Mouse (Mus musculus) lung, postnatal 0 days (tissue): ENCODE measurements around the gene Slc25a22. TPM values are rescaled to one million over a fixed set of nuclear protein-coding genes. Genes with fewer than 3 reads are reported as not detected.
A peak's percentile ranks its signal among the peaks of the same experiment; 100 is the strongest.

Experiments used
- ATAC-seq: fragments of 200-750 bp; cut with Nextera tagmentation; 2 replicates; pipeline ENCODE4 v1.8.0; 2017; ENCODE audit warnings: moderate library complexity
- DNase-seq: peaks from one replicate; pipeline ENCODE4 v3.0.0-alpha.2; 2016; ENCODE audit warnings: low spot score
- H3K27ac ChIP-seq: fragments of 300-500 bp; sonication (generic); 2 replicates; pipeline ENCODE4 v1.5.1; 2014; ENCODE audit warnings: antibody characterized with exemption, mild to moderate bottlenecking, low read length, mixed read lengths
- H3K27me3 ChIP-seq: fragments of 300-500 bp; sonication (generic); replicated peaks from 2 replicates; pipeline ENCODE4 v1.6.1; 2014; ENCODE audit warnings: low read length, mixed read lengths; ENCODE audit not compliant: insufficient read depth
- H3K36me3 ChIP-seq: fragments of 300-500 bp; sonication (generic); 2 replicates; pipeline ENCODE4 v1.6.1; 2014; ENCODE audit warnings: low read length, mixed read lengths; ENCODE audit not compliant: insufficient read depth
- H3K4me1 ChIP-seq: fragments of 300-500 bp; sonication (generic); 2 replicates; pipeline ENCODE4 v1.6.1; 2014; ENCODE audit warnings: antibody characterized with exemption, low read depth, low read length, mixed read lengths; ENCODE audit not compliant: insufficient read depth
- H3K4me2 ChIP-seq: fragments of 300-500 bp; sonication (generic); replicated peaks from 2 replicates; pipeline ENCODE4 v1.6.1; 2014; ENCODE audit warnings: low read depth, mild to moderate bottlenecking, low read length, moderate library complexity, mixed read lengths
- H3K4me3 ChIP-seq: fragments of 300-500 bp; sonication (generic); 2 replicates; pipeline ENCODE4 v1.5.1; 2014; ENCODE audit warnings: low read depth, low read length
- H3K9ac ChIP-seq: fragments of 300-500 bp; sonication (generic); replicated peaks from 2 replicates; pipeline ENCODE4 v1.6.1; 2014; ENCODE audit warnings: low read depth, mild to moderate bottlenecking
- H3K9me3 ChIP-seq: fragments of 300-500 bp; sonication (generic); 2 replicates; pipeline ENCODE4 v1.6.1; 2016; ENCODE audit warnings: low read length, mixed read lengths
- CTCF ChIP-seq: IDR thresholded peaks from 2 replicates; pipeline ENCODE4 v1.5.1; 2016; ENCODE audit warnings: antibody characterized with exemption, mild to moderate bottlenecking
- EP300 ChIP-seq: IDR thresholded peaks from 2 replicates; pipeline ENCODE4 v1.6.1; 2016; ENCODE audit warnings: antibody characterized with exemption, mild to moderate bottlenecking, control low read depth
- WGBS: fragments of 180-500 bp; shearing (Covaris S2); extraction: QIAGEN DNeasy Blood & Tissue Kit; methylation state at CpG from one replicate; pipeline ENCODE4 v1.1.7; 2014; 5-methylcytosine and 5-hydroxymethylcytosine counted together
- polyA plus RNA-seq: library from polyadenylated mRNA; unstranded; fragments of >200 nt; fragmentation: Nextera tagmentation; extraction: Ambion mirVana; gene quantifications from 2 replicates; pipeline ENCODE4 v1.2.1, GENCODE M21; 2015

Gene Slc25a22
- polyA plus RNA-seq, 1 experiment from 2014 or later = 12.3 TPM

GRCm38 (mm10) chr7:141475011-141475804 lies 37.5 kb upstream of the Slc25a22 start, which contains the start of the genes Polr2l and Tspan4:
Gene Polr2l (minus strand): TSS chr7:141475132.
Gene Tspan4 (plus strand): TSS chr7:141475240.
- Histone ChIP-seq H3K36me3 (peaks cover 15% of the 10 kb centered on the region), H3K4me2 (peak within 1 kb of the TSS; percentile 94), H3K27me3 (no peaks in the 10 kb centered on the region), H3K27ac (peak within 1 kb of the TSS; percentile 98), H3K4me3 (peak within 1 kb of the TSS; percentile 68), H3K9ac (peak within 1 kb of the TSS; percentile 77), H3K9me3 (no peaks in the 10 kb centered on the region), H3K4me1 (peaks cover 26% of the 10 kb centered on the region)
- under 1% methylated on average over 81 of the region's 87 CpGs for WGBS
- no peak for TF ChIP-seq EP300
- TF ChIP-seq CTCF = 0 out of 2 replicates have a peak, but pooled peaks have one; percentile 6
- ATAC-seq (peak; percentile 52), DNase-seq (peak; percentile 89)

- H3K27ac ChIP-seq = no peak overlapping the region
- H3K4me3 ChIP-seq = peak overlapping the region; percentile 68
- ATAC-seq (no peak), DNase-seq (no peak)
- H3K9me3 ChIP-seq = no peaks in the 10 kb centered on the region
- WGBS = 5% methylated on average over 5 of the region's 5 CpGs
- H3K4me2 ChIP-seq = peak overlapping the region; percentile 94
- H3K27me3 ChIP-seq = no peaks in the 10 kb centered on the region
- H3K9ac ChIP-seq = peak overlapping the region; percentile 77
- TF ChIP-seq CTCF = no peak
- TF ChIP-seq EP300 = no peak
- peaks cover 33% of the 10 kb centered on the region for H3K4me1 ChIP-seq
- H3K36me3 ChIP-seq = peaks cover 15% of the 10 kb centered on the region
These were observed 36.5 kb upstream of the Slc25a22 start for GRCm38 (mm10) chr7:141474160-141474559.

GRCm38 (mm10) chr7:141472763-141473162 lies 35.1 kb upstream of the Slc25a22 start:
- Histone ChIP-seq H3K9ac (no peak overlapping the region), H3K4me3 (no peak overlapping the region), H3K4me1 (peaks cover 39% of the 10 kb centered on the region), H3K36me3 (peaks cover 15% of the 10 kb centered on the region), H3K27me3 (no peaks in the 10 kb centered on the region), H3K4me2 (no peak overlapping the region), H3K9me3 (no peaks in the 10 kb centered on the region), H3K27ac (no peak overlapping the region)
- no peak for TF ChIP-seq EP300
- TF ChIP-seq CTCF = no peak
- no peak for DNase-seq
- WGBS = 68% methylated on average over 6 of the region's 6 CpGs
- no peak for ATAC-seq

GRCm38 (mm10) chr7:141472226-141472625 lies 34.5 kb upstream of the Slc25a22 start:
- TF ChIP-seq CTCF (no peak), EP300 (no peak)
- ATAC-seq = no peak
- no peak overlapping the region for H3K27ac ChIP-seq
- H3K4me2 ChIP-seq = no peak overlapping the region
- no peaks in the 10 kb centered on the region for H3K9me3 ChIP-seq
- 83% methylated on average over 6 of the region's 6 CpGs for WGBS
- H3K27me3 ChIP-seq = no peaks in the 10 kb centered on the region
- H3K4me3 ChIP-seq = no peak overlapping the region
- peaks cover 15% of the 10 kb centered on the region for H3K36me3 ChIP-seq
- DNase-seq = no peak
- H3K9ac ChIP-seq = no peak overlapping the region
- H3K4me1 ChIP-seq = peaks cover 33% of the 10 kb centered on the region

- ATAC-seq (no peak), DNase-seq (no peak)
- H3K4me2 ChIP-seq = no peak overlapping the region
- H3K36me3 ChIP-seq = peaks cover 15% of the 10 kb centered on the region
- H3K4me3 ChIP-seq = no peak overlapping the region
- no peaks in the 10 kb centered on the region for H3K27me3 ChIP-seq
- H3K9ac ChIP-seq = no peak overlapping the region
- peaks cover 39% of the 10 kb centered on the region for H3K4me1 ChIP-seq
- TF ChIP-seq EP300 (no peak), CTCF (no peak)
- 91% methylated on average over 1 of the region's 1 CpGs for WGBS
- H3K9me3 ChIP-seq = no peaks in the 10 kb centered on the region
- no peak overlapping the region for H3K27ac ChIP-seq
These were observed 33.5 kb upstream of the Slc25a22 start for GRCm38 (mm10) chr7:141471236-141471635.

GRCm38 (mm10) chr7:141470637-141470944 lies 32.9 kb upstream of the Slc25a22 start:
- Histone ChIP-seq H3K4me3 (no peak overlapping the region), H3K36me3 (peaks cover 15% of the 10 kb centered on the region), H3K4me2 (no peak overlapping the region), H3K9me3 (no peaks in the 10 kb centered on the region), H3K4me1 (peaks cover 34% of the 10 kb centered on the region), H3K9ac (no peak overlapping the region), H3K27me3 (no peaks in the 10 kb centered on the region), H3K27ac (no peak overlapping the region)
- ATAC-seq (no peak), DNase-seq (no peak)
- WGBS = 87% methylated on average over 10 of the region's 10 CpGs
- TF ChIP-seq CTCF (no peak), EP300 (no peak)
